Mouse (Mus musculus) kidney, postnatal 36 days (tissue): Measurements from ENCODE around the gene Serpina3f.
A peak's percentile ranks its signal among the peaks of the same experiment; 100 is the strongest.
"Not testable (repeated sequence)": the region's sequence is repeated elsewhere in the genome, so short reads cannot be mapped to it uniquely, and the experiment has no call there.

ENCODE experiments used
- DNase-seq, 2 experiments: peaks; one replicate each; pipeline ENCODE4 v3.0.0; 2021 to 2022; ENCODE audit warnings: mixed read lengths in 2 of 2

Gene Serpina3f

DNA sequence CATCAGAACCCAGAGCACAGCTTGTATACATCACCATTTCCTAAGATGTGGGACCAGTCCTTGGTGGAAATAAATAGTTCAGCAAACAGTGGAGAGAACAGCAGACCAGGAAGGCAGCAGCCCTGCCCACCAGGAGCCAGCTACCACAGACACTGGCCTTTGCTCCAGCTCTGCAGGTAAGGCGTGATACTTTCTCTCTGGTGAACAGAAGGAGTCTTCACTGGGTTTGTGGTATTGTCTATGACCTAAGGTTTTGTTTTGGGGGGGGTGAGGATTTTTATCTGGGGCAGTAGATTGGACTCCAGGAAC, at the start of gene Serpina3f:
TSS of gene Serpina3f (plus strand) at position 100 of the 309 bp plus-strand sequence.
- no peak for DNase-seq

DNA sequence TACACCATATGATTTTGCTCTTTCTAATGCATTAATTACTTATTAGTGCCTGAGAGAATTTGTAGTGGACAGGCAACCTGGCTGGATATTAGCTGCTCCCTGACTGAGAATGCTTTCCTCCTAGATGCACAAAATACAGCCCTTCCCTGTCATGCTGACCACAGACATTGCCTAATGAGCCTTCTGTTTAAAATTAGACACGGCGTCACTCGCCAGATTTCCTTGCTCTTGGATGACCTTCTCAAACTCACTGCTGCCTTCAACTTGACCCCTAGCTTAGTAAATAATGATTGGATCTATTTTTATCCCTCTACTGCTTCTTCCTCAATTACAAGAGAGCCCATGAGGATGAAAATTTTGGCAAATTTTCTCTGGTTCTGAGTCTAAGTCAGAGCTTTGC, 39.6 kb upstream of the Serpina3f start:
- peak; percentile 31 to 54 for DNase-seq

DNA sequence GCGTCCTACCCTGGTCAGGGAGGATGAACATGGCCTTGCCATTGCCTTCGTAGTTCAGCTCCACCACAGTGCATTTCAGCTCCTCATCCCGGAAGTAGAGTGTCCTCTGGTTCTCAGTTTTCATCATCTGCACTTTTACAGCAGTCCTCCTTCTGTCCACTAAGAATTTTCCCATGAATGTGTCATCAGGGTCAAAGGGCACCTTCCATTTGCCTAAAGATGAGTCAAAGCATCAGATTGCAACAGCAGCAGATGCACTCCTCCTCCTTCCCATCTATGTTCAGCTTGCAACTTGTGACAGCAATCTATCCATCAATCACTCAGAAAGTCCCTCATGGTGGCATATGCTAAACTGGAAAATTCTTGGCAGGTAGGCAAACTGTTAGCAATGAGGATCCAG, 38.7 kb upstream of the Serpina3f start:
- no peak for DNase-seq

DNA sequence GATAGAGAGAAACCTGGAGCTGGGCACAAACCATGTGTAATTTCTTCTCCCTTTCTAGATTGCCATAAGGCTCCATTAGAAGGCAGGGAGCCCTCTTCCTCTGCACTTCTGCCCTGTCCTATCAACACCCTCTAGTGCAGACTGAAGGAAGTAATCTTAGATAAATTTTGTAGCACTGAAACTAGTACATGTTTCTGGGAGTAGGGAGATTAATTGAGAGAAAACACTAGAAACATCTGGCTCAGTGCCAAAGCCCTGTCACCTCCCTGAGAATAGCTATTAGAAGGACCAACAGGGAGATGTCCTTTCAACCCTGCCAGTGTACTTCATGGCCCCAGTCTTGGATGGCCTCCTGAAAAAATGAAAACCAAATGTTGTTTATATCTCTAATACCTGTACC, 35.8 kb upstream of the Serpina3f start:
- peak in 1 of 2 experiments; percentile 16 for DNase-seq

DNA sequence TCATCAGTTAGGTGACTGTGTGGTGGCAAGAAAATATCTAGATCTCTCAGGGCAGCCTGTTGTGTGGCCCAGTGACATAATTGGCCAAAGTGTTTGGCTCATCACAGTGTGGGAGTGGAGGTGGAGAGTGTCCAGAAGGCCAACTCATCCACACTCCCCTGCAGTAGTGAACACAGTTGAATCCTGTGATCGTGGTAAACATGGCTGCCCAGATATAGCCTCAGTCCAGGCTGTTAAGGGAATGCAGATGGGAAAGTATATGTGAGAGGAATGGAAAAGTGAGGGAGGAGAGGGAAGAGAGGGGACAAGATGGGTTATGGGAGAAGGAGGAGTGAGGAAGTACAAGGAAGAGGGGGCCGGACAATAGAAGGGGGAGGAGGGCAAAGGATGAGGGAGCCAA, 35.4 kb upstream of the Serpina3f start:
- no peak for DNase-seq

DNA sequence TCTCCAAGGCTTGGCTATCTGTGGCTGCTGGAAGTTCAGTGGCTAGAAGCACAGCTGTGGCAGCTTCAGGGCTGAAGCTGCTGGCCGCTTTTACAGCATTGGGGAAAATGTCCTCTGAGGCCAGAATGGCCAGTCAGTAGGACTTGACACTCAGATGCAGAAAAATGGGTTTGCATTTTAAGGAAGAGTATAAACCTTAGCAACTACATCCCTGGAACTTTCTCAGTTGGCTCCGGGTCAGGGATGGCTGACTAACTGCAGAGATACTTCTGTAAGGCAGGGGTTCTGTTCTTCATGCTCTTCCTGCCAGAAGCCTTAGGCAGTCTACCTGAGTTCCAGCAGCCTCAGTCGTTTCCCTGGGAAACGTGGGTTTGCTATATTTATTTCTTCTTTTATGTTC, 29.3 kb upstream of the Serpina3f start:
- DNase-seq, result no peak

DNA sequence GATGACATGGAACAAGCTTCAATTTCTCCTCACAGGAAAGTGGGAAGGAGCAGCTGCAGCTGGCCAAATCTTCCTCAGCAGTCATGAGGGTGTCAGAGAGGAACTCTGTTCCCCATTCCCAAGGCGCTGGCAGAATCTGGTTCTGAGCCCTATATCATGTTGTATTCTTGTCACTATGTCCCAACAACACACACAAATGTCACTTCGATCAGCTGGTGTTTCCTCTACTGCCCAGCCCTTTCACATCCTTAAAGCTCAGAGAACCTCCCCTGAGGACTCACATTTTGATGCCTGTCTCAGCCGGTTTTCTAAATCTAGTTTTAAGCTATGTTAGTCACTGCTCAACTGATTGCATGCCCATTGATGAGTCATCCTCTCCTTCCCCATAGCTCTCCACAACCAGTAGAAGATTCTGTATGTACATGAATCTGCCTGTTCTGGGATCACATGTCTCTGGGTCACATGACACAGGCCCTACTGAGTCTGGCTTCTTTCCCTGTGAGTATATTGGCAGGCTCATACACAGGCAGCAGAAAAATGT, 28.2 kb upstream of the Serpina3f start:
- no peak for DNase-seq

DNA sequence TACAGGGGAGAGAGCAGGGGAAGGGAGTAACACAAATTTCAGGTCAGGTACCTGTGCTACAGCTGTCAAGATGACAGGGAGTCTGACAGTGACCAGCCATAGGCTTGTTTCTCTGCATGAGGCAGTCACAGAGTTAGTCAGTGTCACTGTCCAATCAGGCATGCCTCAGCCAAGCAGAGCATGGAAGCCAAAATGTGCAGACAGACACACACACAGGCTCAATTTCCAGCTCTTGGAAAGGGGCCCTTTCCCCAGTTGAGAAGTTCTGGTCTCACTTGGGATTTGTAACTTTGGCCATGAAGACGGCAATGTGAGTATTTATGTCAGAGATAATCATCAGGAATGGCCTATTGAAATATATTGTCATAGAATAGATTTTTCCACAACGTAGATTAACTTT, 25.1 kb upstream of the Serpina3f start:
- DNase-seq, result no peak

DNA sequence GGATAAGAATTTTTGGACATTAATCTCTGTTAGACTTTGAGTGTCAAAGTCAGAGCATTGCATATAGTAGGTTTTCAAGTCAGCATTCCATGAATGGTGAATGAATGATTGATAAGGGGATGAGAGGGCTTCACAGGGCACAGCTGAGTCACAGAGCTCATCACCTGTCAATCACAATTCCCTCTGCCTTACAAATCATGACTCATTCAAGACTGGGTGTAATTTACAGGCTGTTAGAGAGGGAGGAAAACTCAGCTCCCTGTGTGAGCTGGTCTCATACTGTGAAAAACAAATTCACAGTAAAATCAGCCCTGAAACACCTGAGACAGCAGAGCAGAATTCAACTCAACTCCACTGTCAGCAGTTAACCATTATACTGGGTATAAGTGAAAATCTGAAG, 23.5 kb upstream of the Serpina3f start:
- no peak for DNase-seq

DNA sequence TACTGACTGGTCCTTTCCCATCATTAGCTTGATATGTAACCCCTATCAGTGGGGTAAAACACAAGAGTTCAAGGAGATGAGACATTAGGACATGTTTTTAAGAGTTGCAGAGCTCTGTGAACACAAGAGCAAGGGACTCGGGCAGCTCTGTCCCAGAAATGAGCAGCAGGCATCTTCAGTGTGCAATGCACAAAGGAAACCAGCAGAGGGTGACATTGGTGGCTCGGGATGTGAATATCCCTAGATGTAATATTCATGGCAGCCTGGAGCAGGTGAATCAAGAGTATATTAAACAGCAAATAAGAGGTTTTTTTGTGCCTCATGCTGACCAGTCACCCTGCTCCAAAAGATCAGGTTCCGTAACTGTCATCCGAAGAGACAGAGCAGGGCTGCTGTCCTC, 5.2 kb upstream of the Serpina3f start:
- DNase-seq, result peak in 1 of 2 experiments; percentile 19

DNA sequence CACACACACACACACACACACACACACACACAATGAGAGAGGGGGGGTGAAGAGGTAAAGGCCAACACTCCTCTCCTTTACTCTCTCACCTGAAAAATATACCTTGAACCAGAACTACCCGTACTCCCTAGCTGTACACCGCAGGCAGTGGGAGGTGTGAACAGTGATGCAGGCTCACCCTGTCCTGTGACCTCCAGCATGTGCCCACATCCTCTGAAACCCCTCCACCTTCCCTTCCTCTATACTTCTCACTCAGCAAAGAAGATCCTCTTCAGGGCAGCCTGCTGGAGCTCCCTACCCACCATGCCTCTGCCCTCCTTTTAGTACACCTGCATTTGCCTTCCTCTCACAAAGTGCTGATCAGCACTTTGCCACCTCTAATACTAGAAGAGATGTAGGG, 4.5 kb upstream of the Serpina3f start:
- DNase-seq, result no peak

DNA sequence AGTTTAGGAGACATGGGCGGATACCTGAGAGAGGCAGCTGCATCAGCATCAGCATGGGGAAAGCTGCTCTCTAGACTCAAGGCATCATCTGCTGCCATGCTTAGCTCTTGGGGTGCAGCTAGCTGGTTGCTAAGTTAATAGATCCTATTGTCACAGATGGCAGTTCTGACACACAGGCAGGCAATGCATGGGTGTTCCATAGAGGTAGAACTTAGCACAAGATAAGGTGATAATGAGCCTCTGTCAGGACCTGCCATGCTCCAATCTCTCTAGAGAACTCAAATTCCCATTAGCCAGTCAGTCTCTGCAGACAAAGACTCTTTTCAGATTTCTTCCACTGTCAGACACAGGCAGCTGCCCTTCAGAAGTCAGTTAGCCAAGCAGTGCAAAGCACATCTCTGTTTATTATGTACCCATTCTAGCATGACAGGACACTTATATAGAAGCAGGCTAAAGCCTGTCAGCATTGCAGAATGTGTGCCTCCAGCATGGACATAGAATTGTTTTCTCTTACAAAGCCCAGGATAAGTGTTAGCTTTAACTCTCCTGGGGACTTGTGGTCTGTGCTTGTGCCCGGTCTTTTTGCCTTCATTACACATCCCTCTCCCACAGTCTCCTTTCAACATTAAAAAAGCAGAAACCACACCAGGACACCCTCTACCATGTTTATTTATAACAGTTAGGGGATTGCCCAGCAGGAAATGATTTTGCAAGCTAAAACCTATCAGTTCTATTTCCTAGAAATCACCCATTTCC, 477 bp upstream of the Serpina3f start:
- DNase-seq, result no peak

DNA sequence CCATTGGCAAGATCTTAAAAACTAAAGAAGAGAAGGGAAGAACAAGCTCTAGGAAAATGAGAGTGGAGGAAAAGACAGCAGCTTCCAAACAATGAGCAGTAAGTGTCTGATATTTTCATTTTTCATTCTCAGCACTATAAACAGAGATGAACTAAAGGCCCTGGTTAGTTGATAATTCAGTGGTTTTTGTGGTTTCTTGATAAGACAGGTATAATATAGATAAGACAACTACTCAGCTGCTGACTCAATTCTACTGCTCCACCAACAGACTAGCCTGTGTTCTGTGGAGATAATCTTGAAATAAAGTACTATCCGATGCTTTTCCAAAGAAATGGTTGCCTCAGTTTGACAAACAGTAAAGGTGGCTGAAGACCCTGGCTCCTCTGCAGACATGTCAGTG, 905 bp downstream of the Serpina3f start:
- DNase-seq, result no peak

DNA sequence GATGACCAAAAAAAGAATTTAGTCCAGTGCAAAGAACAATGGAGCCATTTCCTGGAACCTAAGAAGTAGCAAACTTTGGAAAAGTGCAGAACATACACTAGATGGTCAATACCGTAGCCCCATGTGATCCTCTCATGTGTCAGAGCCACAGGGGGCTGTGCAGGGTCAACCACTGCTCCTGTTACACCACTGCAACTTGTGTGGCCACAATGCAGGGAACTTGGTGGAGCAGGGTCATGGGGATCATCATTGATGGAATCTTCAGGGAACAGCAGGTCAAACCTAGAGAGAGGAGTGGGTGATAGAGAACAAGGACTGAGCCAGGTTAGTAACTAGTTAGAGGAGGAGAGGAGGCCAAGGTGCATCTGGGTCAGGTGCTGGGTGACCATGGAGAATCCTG, 7.3 kb downstream of the Serpina3f start:
- DNase-seq, result no peak

DNA sequence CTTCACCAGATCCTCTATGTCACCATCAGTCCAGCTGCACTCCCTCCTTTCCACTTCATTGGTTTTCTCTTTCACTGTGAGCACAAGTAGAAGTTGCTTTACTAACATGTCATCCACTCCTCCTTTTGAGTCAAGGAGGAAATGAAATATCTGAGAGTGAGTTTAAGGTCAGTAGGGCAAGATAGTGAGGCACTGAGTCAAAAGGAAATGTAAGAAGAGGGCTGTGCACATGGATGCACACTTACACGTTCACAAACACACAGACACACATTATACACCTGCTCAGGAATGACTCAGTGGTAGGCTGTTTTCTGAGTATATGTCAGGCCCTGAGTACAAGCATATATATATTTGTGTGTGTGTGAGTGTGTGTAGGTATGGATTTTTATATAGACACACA, 9.3 kb downstream of the Serpina3f start:
- no peak for DNase-seq

DNA sequence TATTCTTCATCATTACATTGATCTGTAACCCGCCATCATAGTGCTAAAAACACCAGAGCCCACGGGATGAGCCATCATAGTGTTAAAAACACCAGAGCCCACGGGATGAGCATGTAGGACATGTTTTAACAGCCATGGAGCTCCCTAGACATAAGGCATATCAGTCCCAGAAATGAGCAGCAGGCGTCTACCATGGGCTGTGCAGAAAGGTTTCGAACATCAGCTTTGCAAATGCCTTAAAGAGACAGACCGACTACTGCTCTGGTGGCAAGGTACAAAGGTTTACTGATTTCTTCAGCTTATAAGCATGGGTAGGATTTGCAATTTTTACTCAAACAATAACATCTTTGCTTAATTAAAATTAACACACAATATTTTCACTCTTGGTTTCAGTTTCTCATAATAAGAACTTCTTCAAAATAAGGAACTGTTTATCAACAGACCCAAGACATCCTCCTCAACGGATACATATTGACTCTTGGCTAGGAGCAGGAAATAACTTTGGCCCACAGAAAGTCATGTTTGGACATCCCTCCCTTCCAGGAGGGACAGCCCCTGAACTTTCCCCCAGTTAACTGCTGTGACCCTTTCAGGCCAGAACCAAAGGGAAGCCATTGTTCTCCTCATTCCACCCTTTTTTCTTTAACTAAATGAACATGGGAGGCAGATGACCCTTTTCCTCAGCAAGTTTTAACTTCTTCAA, 10.4 kb downstream of the Serpina3f start:
- peak in 1 of 2 experiments; percentile 8 for DNase-seq

DNA sequence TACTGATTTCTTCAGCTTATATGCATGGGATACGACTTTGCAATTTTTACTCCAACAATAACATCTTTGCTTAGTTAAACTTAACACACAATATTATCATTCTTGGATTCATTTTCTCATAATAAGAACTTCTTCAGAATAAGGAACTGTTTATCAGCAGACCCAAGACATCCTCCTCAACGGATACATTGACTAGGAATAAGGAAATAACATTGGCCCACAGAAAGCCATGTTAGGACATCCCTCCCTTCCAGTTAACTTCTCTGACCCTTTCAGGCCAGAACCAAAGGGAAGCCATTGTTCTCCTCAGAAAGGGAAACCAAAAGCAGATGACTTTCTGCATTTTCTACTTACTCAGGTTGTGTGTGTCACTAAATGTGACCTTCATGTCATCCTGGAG, 16.4 kb downstream of the Serpina3f start:
- DNase-seq, result no peak

DNA sequence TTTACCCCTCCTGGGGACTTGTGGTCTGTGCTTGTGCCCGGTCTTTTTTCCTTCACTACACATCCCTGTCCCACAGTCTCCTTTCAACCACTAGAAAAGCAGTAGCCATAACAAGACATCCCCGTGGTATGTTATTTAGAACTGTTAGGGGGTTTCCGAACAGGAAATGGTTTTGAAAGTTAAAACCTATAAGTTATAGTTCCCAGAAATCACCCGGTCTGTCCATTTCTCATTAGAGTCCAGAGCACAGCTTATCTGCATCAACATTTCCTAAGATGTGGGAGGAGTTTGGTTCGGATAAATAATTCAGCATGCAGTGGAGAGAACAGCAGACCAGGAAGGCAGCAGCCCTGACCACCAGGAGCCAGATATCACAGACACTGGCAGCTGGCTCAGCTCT, 21.6 kb downstream of the Serpina3f start, which contains the start of gene Serpina3g:
TSS of gene Serpina3g (plus strand) at position 331 of the 400 bp plus-strand sequence.
- DNase-seq, result no peak

DNA sequence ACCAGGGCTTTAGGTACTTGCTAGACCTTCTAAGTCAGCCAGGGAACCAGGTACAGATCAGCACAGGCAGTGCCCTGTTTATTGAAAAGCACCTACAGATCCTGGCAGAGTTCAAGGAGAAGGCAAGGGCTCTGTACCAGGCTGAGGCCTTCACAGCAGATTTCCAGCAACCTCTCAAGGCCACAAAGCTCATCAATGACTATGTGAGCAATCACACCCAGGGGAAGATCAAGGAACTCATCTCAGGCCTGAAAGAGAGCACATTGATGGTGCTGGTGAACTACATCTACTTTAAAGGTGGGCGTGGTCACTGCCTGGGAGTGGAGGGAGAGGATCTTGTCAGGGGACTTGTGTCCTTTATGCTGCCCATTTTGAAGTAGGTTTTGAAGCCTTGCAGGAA, 23.7 kb downstream of the Serpina3f start:
- DNase-seq, result not testable (repeated sequence)

DNA sequence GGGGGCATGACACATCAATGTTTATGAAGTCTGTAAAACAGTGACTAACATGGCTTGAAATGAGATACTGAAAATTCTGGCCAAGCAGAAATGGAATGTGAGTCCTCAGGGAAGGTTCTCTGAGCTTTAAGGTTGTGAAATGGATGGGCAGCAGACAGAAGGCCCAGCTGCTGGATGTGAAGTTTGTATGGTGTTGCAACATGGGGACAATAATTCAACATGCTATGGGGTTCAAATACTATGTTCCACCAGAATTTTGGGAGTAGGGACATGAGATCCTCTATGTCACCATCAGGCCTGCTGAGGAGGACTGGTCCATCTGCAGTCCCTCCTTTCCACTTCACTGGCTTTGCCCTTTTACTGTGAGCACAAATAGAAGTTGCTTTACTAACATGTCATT, 29.0 kb downstream of the Serpina3f start:
- no peak for DNase-seq

DNA sequence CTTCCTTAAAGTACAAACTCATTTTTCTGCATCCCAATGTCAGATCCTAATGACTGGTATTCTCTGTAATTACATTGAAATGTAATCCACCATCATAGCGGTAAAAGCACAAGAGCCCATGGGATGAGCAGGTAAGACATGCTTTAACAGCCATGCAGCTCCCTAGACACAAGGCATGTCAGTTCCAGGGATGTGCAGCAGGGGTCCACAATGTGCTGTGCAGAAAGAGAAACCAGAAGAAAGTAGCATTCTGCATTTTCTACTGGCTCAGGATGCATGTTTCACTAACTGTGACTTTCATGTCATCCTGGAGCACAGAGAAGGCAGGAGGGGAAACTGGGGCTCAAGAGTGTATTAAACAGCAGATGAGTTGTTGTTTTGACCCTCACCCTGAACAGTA, 30.7 kb downstream of the Serpina3f start:
- peak in 1 of 2 experiments; percentile 21 for DNase-seq

DNA sequence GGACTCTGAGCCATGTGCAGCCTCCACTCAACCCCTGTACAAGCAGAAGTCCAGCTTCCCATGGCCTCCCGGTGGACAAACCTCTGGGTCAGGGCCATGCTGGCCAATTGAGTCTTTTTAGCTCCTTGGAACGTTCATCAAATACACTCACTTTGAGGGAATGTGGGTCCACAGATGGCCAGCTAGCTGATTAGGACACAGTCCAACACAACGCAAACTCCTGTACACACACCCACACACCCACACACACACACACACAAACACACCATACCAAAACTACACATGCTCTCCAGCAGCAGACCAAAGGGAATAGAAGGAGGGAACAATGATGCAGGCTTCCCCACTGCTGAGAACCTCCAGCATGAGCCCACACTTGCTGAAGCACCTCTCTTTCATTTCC, 31.3 kb downstream of the Serpina3f start:
- DNase-seq, result no peak

DNA sequence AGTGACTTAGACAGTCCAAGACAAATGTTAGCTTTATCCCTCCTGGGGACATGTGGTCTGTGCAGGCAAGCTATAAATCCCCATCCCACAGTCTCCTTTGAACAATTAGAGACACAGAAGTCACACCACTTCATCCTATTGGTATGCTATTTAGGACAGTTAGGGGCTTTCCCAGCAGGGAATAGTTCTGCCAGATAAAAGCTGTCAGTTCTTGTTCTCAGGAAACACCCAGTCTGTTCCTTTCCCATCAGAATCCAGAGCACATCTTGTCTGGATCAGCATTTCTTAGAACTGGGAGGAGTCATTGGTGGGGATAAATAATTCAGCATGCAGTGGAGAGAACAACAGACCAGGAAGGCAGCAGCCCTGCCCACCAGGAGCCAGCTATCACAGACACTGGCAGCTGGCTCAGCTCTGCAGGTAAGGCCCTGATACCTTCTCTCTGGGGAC, 33.2 kb downstream of the Serpina3f start:
- no peak for DNase-seq

DNA sequence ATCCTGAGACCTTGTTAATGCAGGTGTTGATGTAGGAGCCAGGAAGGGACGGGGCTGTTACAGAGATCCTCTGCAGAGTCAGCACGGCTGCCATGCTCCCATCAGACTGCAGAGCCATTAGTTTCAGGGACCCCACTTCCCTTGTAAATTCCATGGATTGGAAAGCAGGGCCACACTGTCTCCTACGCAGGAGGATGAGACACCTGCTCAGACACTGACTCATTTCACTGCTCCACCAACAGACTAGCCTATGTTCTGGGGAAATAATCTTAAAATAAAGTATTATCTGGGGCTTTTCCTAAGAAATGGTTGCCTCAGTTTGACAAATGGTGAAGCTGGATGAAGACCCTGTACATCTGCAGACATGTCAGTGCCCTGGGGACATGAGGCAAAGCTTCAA, 33.9 kb downstream of the Serpina3f start:
- DNase-seq, result no peak
